Mouse (Mus musculus): ENCODE measurements around the gene Cd47. TPM values are rescaled to one million over a fixed set of nuclear protein-coding genes. Genes with fewer than 3 reads are reported as not detected.

Cd47 gene
- polyA plus RNA-seq, 1 experiment from 2014 or later = 98.2 TPM

GRCm38 (mm10) chr16:49774059-49775001 is 26.0 kb upstream of the Cd47 start:
- WGBS = 79% methylated on average over 18 of the region's 18 CpGs
- no peaks in the 10 kb centered on the region for H3K36me3 ChIP-seq (ENCODE audit: control insufficient read depth, insufficient read depth)
- H3K9me3 ChIP-seq (ENCODE audit: control insufficient read depth) = no peaks in the 10 kb centered on the region
- H3K4me2 ChIP-seq (replicated peaks; ENCODE audit: low read depth) = no peak overlapping the region
- no peak for TF ChIP-seq CTCF (IDR thresholded peaks at IDR 0.05; ENCODE audit: low read depth)
- H3K4me1 ChIP-seq (replicated peaks; ENCODE audit: control insufficient read depth, insufficient read depth, low read length) = no peaks in the 10 kb centered on the region
- ATAC-seq = no peak
- no peak overlapping the region for H3K9ac ChIP-seq (ENCODE audit: low read depth, low read length)
- H3K4me3 ChIP-seq (ENCODE audit: low read depth, low read length) = no peak overlapping the region
- no peaks in the 10 kb centered on the region for H3K27me3 ChIP-seq (replicated peaks; ENCODE audit: control insufficient read depth, insufficient read depth, low read length)
- H3K27ac ChIP-seq (ENCODE audit: low read depth, low read length) = no peak overlapping the region

- no peak for TF ChIP-seq CTCF (IDR thresholded peaks at IDR 0.05; ENCODE audit: low read depth)
- no peak overlapping the region for H3K4me3 ChIP-seq (ENCODE audit: low read depth, low read length)
- H3K4me1 ChIP-seq (replicated peaks; ENCODE audit: control insufficient read depth, insufficient read depth, low read length) = no peaks in the 10 kb centered on the region
- ATAC-seq = no peak
- H3K27ac ChIP-seq (ENCODE audit: low read depth, low read length) = no peak overlapping the region
- H3K4me2 ChIP-seq (replicated peaks; ENCODE audit: low read depth) = no peak overlapping the region
- no peaks in the 10 kb centered on the region for H3K9me3 ChIP-seq (ENCODE audit: control insufficient read depth)
- 84% methylated on average over 22 of the region's 22 CpGs for WGBS
- no peaks in the 10 kb centered on the region for H3K36me3 ChIP-seq (ENCODE audit: control insufficient read depth, insufficient read depth)
- no peak overlapping the region for H3K9ac ChIP-seq (ENCODE audit: low read depth, low read length)
- no peaks in the 10 kb centered on the region for H3K27me3 ChIP-seq (replicated peaks; ENCODE audit: control insufficient read depth, insufficient read depth, low read length)
Measured at GRCm38 (mm10) chr16:49775002-49775966, 25.0 kb upstream of the Cd47 start.

GRCm38 (mm10) chr16:49776981-49777380 is 23.4 kb upstream of the Cd47 start:
- Histone ChIP-seq H3K4me1 (replicated peaks; ENCODE audit: control insufficient read depth, insufficient read depth, low read length) (no peaks in the 10 kb centered on the region), H3K9ac (ENCODE audit: low read depth, low read length) (no peak overlapping the region), H3K27me3 (replicated peaks; ENCODE audit: control insufficient read depth, insufficient read depth, low read length) (no peaks in the 10 kb centered on the region), H3K27ac (ENCODE audit: low read depth, low read length) (no peak overlapping the region), H3K9me3 (ENCODE audit: control insufficient read depth) (no peaks in the 10 kb centered on the region), H3K4me2 (replicated peaks; ENCODE audit: low read depth) (no peak overlapping the region), H3K36me3 (ENCODE audit: control insufficient read depth, insufficient read depth) (no peaks in the 10 kb centered on the region), H3K4me3 (ENCODE audit: low read depth, low read length) (no peak overlapping the region)
- no peak for TF ChIP-seq CTCF (IDR thresholded peaks at IDR 0.05; ENCODE audit: low read depth)
- no peak for ATAC-seq
- WGBS = 76% methylated on average over 7 of the region's 7 CpGs

GRCm38 (mm10) chr16:49781556-49782156 is 18.7 kb upstream of the Cd47 start:
- 78% methylated on average over 5 of the region's 5 CpGs for WGBS
- Histone ChIP-seq H3K27ac (ENCODE audit: low read depth, low read length) (no peak overlapping the region), H3K4me2 (replicated peaks; ENCODE audit: low read depth) (no peak overlapping the region), H3K27me3 (replicated peaks; ENCODE audit: control insufficient read depth, insufficient read depth, low read length) (no peaks in the 10 kb centered on the region), H3K4me3 (ENCODE audit: low read depth, low read length) (no peak overlapping the region), H3K9me3 (ENCODE audit: control insufficient read depth) (no peaks in the 10 kb centered on the region), H3K4me1 (replicated peaks; ENCODE audit: control insufficient read depth, insufficient read depth, low read length) (no peaks in the 10 kb centered on the region), H3K9ac (ENCODE audit: low read depth, low read length) (no peak overlapping the region), H3K36me3 (ENCODE audit: control insufficient read depth, insufficient read depth) (no peaks in the 10 kb centered on the region)
- no peak for ATAC-seq
- TF ChIP-seq CTCF (IDR thresholded peaks at IDR 0.05; ENCODE audit: low read depth) = no peak

- Histone ChIP-seq H3K36me3 (ENCODE audit: control insufficient read depth, insufficient read depth) (no peaks in the 10 kb centered on the region), H3K9me3 (ENCODE audit: control insufficient read depth) (no peaks in the 10 kb centered on the region), H3K4me2 (replicated peaks; ENCODE audit: low read depth) (no peak overlapping the region), H3K4me3 (ENCODE audit: low read depth, low read length) (no peak overlapping the region), H3K4me1 (replicated peaks; ENCODE audit: control insufficient read depth, insufficient read depth, low read length) (no peaks in the 10 kb centered on the region), H3K27ac (ENCODE audit: low read depth, low read length) (no peak overlapping the region), H3K9ac (ENCODE audit: low read depth, low read length) (no peak overlapping the region), H3K27me3 (replicated peaks; ENCODE audit: control insufficient read depth, insufficient read depth, low read length) (no peaks in the 10 kb centered on the region)
- no peak for ATAC-seq
- no peak for TF ChIP-seq CTCF (IDR thresholded peaks at IDR 0.05; ENCODE audit: low read depth)
Measured at GRCm38 (mm10) chr16:49783369-49783768, 17.0 kb upstream of the Cd47 start.

GRCm38 (mm10) chr16:49786116-49786515 is 14.2 kb upstream of the Cd47 start:
- Histone ChIP-seq H3K27ac (ENCODE audit: low read depth, low read length) (no peak overlapping the region), H3K27me3 (replicated peaks; ENCODE audit: control insufficient read depth, insufficient read depth, low read length) (no peaks in the 10 kb centered on the region), H3K36me3 (ENCODE audit: control insufficient read depth, insufficient read depth) (no peaks in the 10 kb centered on the region), H3K4me3 (ENCODE audit: low read depth, low read length) (no peak overlapping the region), H3K4me1 (replicated peaks; ENCODE audit: control insufficient read depth, insufficient read depth, low read length) (no peaks in the 10 kb centered on the region), H3K4me2 (replicated peaks; ENCODE audit: low read depth) (no peak overlapping the region), H3K9ac (ENCODE audit: low read depth, low read length) (no peak overlapping the region), H3K9me3 (ENCODE audit: control insufficient read depth) (no peaks in the 10 kb centered on the region)
- TF ChIP-seq CTCF (IDR thresholded peaks at IDR 0.05; ENCODE audit: low read depth) = no peak
- no peak for ATAC-seq
- 93% methylated on average over 6 of the region's 6 CpGs for WGBS
